Mouse (Mus musculus) Muller cell, postnatal 12 days (primary cell): ENCODE measurements around the gene Sorbs1.

Experiments used
- DNase-seq: peaks from one replicate; pipeline ENCODE4 v3.0.0-alpha.2; 2015; ENCODE audit errors: inconsistent ontology term

Gene Sorbs1

GRCm38 (mm10) chr19:40346908-40347307 is 166.7 kb downstream of the Sorbs1 start:
- DNase-seq, result no peak

DNA sequence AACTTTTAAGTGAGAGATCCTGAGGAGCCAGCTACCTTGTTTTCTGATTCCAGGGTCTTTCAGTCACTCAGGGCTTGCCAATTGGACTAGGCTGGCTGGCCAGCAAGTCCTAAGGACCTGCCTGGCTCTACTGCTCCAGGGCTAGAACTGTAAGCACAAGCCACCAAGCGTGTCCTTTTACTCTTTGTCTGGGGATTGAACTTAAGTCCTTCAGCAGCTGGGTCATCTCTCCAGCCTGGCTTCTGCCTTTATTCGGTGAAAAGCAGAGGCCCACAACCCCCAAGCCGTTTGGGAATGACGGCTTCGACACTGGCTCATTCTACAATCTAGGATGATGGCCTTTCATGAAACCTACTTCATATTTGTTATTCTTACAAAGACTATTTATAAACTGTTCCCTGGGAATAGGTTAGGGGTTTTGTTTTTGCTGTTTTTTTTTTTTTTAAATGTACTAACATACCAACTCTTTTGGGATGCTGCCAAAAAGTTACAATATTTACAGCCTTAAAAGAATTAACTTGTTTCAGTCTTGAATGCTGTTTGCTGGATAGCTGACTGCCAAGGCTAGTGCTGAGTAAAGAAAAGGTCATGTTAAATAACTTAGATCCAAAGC is 167.2 kb downstream of the Sorbs1 start:
- DNase-seq, result no peak

DNA sequence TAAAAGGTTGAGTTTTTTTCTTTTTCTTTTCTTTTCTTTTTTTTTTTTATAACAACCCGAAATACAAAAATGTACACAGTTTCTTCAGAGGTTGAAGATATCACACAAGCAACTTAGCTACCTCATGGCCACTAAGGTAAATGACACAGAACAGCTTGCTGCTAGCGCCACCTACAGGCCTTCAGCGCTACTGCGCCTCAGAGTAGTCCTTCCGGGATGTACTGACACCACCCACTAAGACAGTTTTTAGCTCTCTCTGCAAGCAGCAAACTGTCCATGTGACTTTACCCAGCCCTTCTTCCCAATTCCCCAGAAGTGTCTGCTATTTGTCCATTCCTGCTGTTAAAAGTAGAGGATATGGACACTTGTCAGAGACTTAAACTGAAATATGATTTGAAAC is 167.9 kb downstream of the Sorbs1 start:
- no peak for DNase-seq

- DNase-seq, result peak; percentile 55
These were observed 170.6 kb downstream of the Sorbs1 start for GRCm38 (mm10) chr19:40343018-40343417.

- DNase-seq, result no peak
These were observed 172.4 kb downstream of the Sorbs1 start for GRCm38 (mm10) chr19:40341141-40341540.

DNA sequence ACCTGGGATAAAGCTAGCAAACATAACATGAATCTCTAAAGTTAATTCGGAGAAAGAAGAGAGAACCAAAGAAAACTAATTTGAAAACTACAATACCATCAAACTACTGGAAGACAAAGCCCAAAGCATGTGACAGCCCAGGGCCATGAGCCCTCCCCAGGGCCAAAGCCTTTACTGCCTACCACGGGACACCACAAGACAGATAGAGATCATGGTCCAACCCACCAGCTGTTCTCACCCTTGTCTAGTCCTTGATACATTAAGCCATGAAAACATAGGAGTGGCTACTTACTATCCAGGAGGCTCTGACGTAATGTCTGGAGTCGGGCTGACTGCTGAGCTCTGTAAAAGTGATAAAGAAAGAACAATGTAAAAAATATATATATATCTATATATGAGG is 176.9 kb downstream of the Sorbs1 start:
- DNase-seq, result no peak

- DNase-seq, result no peak
These were observed 179.7 kb downstream of the Sorbs1 start for GRCm38 (mm10) chr19:40333905-40334304.

- DNase-seq, result no peak
These were observed 180.5 kb downstream of the Sorbs1 start for GRCm38 (mm10) chr19:40333081-40333480.

DNA sequence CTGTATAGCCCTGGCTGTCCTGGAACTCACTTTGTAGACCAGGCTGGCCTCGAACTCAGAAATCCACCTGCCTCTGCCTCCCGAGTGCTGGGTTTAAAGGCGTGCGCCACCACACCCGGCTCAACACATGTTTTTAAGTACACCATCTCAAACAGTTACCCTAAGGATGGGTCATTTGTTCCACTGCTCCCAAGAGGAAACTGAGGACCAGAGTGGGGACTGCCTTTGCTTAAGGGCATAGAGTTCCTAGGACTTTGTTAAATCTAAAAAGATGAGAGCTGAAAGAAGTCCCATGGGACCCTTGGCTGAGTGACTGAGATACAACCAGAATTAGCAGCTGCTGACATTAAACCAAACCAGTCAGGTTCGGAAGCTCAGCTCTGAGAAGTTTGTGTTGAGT is 181.3 kb downstream of the Sorbs1 start:
- DNase-seq, result no peak

- DNase-seq, result no peak
These were observed 181.7 kb downstream of the Sorbs1 start for GRCm38 (mm10) chr19:40331846-40332245.

DNA sequence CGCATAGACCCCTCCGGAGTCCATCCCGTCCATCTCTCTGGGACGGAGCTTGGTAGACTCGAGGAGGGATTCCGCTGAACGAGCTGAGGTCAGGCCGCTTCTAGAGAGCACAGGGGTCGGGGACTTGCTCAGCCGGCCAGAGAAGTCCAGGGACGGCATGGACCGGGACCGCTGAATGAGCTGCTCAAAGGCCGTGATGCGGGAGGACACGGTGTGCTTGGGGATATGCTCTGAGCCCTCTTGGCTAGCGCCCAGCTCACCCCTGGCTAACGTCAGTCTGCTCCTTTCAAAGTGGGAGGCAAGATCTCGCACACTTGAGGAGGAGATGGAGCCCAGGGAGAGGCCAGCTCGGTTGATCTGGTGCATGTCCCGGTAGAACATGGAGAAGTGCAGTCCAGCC is 187.5 kb downstream of the Sorbs1 start:
- no peak for DNase-seq

GRCm38 (mm10) chr19:40325381-40325780 is 188.2 kb downstream of the Sorbs1 start:
- DNase-seq, result no peak

DNA sequence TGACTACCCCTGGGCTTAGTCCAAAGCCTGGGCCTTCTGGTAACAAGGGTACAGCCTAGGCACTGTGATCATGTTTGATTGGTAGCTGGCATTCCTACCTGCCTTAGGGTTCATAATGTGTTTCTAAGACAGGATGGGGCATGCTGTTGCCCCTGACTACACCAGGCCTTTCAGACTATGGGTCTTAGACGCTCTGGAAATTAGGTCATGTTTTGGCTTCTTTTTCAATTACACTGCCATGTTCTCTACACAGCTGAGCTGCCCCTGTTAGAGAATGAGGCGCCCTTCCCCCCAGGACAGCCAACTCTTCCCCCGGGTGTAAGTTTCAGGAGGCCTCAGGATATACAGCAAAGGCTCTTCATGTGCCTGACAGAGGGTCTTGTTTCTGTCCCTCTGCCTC is 191.4 kb downstream of the Sorbs1 start:
- DNase-seq, result no peak

GRCm38 (mm10) chr19:40319199-40319598 is 194.4 kb downstream of the Sorbs1 start:
- DNase-seq, result no peak

DNA sequence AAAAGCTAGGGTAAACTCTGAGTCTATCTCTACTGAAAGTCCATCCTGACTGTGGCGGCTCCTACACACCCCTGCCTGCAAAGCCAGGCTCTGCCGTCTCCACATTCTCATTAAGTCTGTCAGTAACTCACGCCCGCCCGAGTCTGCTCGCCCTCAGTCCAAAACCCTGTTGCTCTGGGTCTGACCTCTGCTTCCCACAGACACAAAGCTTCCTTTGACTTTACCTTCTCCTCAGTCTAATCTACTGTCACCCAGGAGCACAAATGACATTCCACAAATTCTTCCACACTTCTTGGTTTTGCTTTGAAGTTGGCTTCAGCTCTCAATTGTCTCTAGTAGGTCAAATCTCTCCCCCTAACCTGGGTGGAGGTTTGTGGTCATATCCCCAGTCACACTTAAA is 195.1 kb downstream of the Sorbs1 start:
- DNase-seq, result peak; percentile 78

DNA sequence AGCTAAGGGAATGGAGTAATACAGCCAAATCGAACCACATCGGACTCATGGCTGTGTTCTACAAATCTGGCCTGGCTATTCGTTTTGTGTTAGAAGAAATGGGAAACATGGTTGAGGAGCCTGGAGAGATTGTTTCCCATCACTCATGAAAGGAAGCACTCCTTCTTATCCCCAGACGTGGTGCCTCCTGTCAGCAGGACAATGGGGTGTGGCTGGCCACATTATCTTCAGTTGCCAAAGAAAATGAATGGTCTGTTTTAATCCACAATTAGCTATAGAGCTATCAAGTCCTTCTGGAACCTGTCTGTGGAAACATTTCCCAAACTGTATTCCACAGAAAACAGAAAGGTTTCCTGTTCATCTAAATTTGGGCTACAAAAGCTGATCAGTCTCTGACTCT is 196.6 kb downstream of the Sorbs1 start:
- no peak for DNase-seq

GRCm38 (mm10) chr19:40314252-40314651 is 199.3 kb downstream of the Sorbs1 start:
- no peak for DNase-seq

GRCm38 (mm10) chr19:40311631-40312030 is 201.9 kb downstream of the Sorbs1 start:
- no peak for DNase-seq

DNA sequence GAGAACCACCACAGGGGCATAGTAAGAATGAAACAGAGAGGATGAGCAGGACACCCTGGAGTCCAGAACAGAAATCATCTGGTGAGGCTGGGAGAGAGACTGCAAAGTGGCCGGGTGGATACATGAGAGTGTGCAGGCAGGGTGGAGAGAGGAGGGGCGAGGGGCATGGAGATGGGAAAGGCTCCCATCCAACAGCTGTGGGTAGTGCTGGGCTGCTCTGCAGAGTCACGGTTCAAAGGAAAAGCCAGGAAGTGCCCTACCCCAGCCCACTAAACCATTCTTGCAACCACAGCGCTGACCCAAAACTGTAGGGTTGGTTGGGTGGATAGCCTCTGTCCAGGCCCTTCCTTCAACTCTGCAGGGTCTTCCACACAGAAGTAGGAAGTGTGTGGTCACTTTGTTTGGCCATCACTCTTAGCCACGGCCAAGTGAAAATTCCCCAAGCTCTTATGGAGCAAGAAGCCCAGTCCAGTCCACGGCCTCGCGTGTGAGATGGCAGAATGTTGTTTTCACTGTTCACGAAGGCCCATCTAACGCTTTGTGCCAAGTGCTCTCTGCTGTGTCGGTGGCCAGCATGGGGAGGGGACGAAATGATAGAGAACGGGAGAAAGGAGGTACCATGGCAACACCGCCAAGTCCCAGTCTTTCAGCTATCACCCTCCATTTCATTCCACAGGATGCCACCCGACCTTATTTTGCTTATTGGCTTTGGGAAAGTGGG is 203.0 kb downstream of the Sorbs1 start:
- DNase-seq, result no peak

DNA sequence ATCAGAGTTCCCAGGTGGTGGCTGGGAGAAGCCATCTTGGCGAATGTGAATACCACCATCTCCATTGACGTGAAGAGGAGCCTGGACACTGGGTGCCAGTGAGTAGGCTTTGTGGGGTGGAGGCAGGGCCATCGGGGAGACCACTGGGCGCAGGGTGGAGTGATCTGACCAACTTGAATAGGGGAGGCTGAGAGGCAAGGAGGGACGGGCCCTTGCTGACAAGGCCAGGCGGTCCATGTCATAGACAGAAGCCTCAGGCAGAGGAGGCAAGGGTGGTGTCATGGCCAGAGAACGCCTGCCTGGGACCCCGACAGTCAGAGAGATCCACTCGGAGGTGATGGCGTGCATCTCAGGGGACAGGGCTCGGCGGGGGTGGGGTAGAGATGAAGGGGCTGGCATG is 203.7 kb downstream of the Sorbs1 start:
- DNase-seq, result no peak

DNA sequence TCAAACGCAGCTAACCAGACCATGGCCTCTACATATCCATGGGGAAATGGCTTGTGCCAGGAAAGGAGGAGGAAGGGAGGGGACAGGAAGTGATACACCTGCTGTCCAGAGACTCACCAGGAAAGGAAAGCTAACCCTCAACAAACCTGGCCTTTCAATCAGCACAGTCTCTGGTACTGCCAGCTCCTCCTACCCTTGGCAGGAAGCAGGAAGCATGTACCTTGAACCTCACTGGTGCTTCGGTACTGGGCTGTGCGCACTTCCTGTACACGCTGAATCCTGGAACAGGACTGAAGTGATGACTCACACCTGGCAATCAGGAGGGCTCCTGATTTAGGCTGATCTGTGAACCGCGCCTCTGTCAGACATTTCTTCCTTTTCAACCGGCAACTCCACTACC is 206.0 kb downstream of the Sorbs1 start:
- no peak for DNase-seq

GRCm38 (mm10) chr19:40306631-40307030 is 206.9 kb downstream of the Sorbs1 start:
- no peak for DNase-seq

DNA sequence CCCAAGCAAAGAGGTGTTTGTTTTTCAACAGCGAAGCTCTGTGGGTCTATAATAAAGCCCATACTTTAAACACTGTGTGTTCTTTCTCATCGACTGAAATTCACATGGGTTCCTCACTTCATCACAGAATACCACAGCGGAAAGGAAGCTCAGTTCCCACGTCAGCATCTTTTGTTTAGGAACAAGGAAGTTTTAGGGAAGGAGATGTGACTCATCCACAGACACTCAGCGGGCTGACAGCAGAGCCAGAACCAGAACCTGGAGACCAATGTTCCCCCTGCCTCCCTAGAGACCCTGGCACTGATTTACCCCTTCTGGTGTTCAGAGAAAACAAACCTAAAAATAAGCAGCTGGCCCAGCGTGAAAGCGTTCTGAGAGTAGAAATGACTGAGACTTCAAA is 208.1 kb downstream of the Sorbs1 start:
- no peak for DNase-seq

DNA sequence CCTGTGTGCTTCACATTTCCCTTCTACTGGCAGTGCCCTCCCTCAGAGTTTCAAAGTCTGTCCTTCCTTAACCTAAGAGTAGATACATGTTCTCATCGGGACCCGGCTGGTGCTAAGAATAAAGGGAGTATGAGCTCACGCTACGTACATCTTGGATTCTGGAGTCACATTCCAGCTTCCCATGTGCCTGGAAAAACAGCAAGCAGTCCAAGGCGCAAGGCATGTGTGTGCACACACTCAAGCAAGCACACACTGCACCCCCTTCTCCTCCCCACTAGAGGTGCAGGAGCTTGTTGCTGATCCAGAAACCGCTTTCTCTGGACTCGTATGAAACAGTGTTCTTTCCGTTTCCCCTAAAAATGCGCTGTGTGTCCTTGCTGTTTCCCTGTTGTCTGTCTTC is 210.7 kb downstream of the Sorbs1 start:
- DNase-seq, result no peak
